Mouse (Mus musculus) limb, embryonic 10.5 days (tissue): ENCODE results near the gene Tcte1. TPM values are rescaled to one million over a fixed set of nuclear protein-coding genes. Genes with fewer than 3 reads are reported as not detected.
A peak's percentile ranks its signal among the peaks of the same experiment; 100 is the strongest.

Experiments used
- DNase-seq: peaks from one replicate; pipeline ENCODE4 v3.0.0-alpha.2; 2017; ENCODE audit warnings: low spot score
- H3K27ac ChIP-seq: fragments of 300-500 bp; sonication (generic); 2 replicates; pipeline ENCODE4 v1.5.1; 2016; ENCODE audit warnings: mild to moderate bottlenecking
- H3K27me3 ChIP-seq: fragments of 300-500 bp; sonication (generic); 2 replicates; pipeline ENCODE4 v1.6.1; 2016; ENCODE audit warnings: low read depth, mild to moderate bottlenecking; ENCODE audit not compliant: poor library complexity, severe bottlenecking
- H3K36me3 ChIP-seq: fragments of 300-500 bp; sonication (generic); 2 replicates; pipeline ENCODE4 v1.6.1; 2016; ENCODE audit warnings: mild to moderate bottlenecking, moderate library complexity
- H3K4me1 ChIP-seq: fragments of 300-500 bp; sonication (generic); 2 replicates; pipeline ENCODE4 v1.6.1; 2016
- H3K4me3 ChIP-seq: fragments of 300-500 bp; sonication (generic); 2 replicates; pipeline ENCODE4 v1.5.1; 2016; ENCODE audit warnings: mild to moderate bottlenecking, moderate library complexity
- H3K9me3 ChIP-seq: fragments of 300-500 bp; sonication (generic); replicated peaks from 2 replicates; pipeline ENCODE4 v1.6.1; 2016; ENCODE audit warnings: mild to moderate bottlenecking
- WGBS: fragments of 180-500 bp; shearing (Covaris S2); methylation state at CpG from one replicate; pipeline ENCODE4 v1.1.7; 2016; 5-methylcytosine and 5-hydroxymethylcytosine counted together
- polyA plus RNA-seq: library from polyadenylated mRNA; unstranded; fragments of >200 nt; fragmentation: Nextera tagmentation; extraction: Ambion mirVana; gene quantifications from 2 replicates; pipeline ENCODE4 v1.2.1, GENCODE M21; 2016

Tcte1 gene
- polyA plus RNA-seq, 1 experiment from 2014 or later: 1.5 TPM

DNA sequence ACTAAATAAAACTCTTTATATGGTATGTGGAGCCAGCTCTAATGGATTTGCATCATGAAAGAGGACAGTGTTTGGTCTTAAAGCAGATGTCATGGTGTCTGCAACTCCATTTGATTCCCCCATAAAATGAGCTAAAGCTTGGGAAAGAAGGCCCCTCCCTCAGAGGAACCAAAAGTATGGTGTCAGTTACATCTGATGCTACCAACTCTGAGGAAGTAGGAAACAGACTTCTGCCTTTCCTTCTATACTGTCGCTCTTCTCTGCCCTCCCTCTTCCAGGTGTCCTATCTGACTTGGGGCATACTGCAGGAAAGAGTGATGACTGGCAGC is 42.8 kb downstream of the Tcte1 start:
- no peak overlapping the region for H3K4me3 ChIP-seq
- H3K9me3 ChIP-seq: no peaks in the 10 kb centered on the region
- H3K36me3 ChIP-seq: peaks cover 60% of the 10 kb centered on the region
- H3K4me1 ChIP-seq: peaks cover 27% of the 10 kb centered on the region
- no peak overlapping the region for H3K27ac ChIP-seq
- no peak for DNase-seq
- H3K27me3 ChIP-seq: no peaks in the 10 kb centered on the region
- 82% methylated on average over 1 of the region's 1 CpGs for WGBS

- H3K4me3 ChIP-seq: peak overlapping the region; percentile 18; the same call in 1 of the 2 replicates
- peaks cover 66% of the 10 kb centered on the region for H3K36me3 ChIP-seq
- no peak overlapping the region for H3K27ac ChIP-seq
- WGBS: 74% methylated on average over 18 of the region's 18 CpGs
- H3K4me1 ChIP-seq: peaks cover 33% of the 10 kb centered on the region
- no peak for DNase-seq
- no peaks in the 10 kb centered on the region for H3K27me3 ChIP-seq
- H3K9me3 ChIP-seq: no peaks in the 10 kb centered on the region
Measured at GRCm38 (mm10) chr17:45566360-45567161, 43.3 kb downstream of the Tcte1 start.

DNA sequence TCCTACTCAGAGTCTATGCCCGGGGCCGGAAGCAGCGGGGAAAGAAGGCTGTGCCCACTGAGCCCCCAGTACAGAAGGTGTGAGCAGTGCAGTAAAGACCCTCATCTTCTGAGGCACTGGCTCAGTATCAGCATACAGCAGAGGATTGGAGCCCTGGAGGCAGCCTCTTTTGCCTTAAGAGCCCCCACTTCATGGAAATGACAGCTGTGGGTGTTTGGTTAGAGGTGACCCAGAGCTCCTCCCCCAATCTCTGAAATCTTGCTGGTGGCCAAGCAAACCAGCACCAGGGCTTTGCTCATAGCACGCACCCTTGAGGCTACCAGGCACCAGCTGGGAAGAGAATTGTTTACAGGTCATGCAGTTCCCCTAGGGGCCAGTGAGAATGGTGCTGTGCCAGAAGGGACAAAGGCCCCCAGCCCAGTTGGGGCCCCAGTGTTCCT is 43.9 kb downstream of the Tcte1 start:
- Histone ChIP-seq H3K27ac (no peak overlapping the region), H3K36me3 (peaks cover 72% of the 10 kb centered on the region), H3K27me3 (no peaks in the 10 kb centered on the region), H3K4me3 (peak overlapping the region; percentile 18; the same call in 1 of the 2 replicates), H3K9me3 (no peaks in the 10 kb centered on the region), H3K4me1 (peaks cover 37% of the 10 kb centered on the region)
- DNase-seq: no peak
- 25% methylated on average over 4 of the region's 4 CpGs for WGBS

DNA sequence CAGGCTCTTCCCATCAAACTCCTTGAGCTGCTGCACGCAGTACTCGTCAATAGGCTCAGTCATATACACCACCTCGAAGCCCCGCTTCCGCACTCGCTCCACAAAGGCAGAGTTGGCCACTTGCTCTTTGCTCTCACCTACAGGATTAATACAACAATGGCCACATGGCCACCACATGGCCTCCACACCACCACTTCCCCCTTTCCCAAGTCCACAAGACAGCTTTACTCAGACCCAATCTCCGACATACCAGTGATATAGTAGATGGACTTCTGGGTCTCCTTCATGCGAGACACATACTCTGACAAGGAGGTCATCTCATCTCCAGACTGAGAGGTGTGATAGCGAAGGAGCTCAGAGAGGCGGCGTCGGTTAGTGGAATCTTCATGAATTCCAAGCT is 45.8 kb downstream of the Tcte1 start:
- Histone ChIP-seq H3K9me3 (no peaks in the 10 kb centered on the region), H3K4me3 (no peak overlapping the region), H3K4me1 (peaks cover 38% of the 10 kb centered on the region), H3K36me3 (peaks cover 76% of the 10 kb centered on the region), H3K27ac (no peak overlapping the region), H3K27me3 (no peaks in the 10 kb centered on the region)
- no peak for DNase-seq
- WGBS: 88% methylated on average over 12 of the region's 12 CpGs

DNA sequence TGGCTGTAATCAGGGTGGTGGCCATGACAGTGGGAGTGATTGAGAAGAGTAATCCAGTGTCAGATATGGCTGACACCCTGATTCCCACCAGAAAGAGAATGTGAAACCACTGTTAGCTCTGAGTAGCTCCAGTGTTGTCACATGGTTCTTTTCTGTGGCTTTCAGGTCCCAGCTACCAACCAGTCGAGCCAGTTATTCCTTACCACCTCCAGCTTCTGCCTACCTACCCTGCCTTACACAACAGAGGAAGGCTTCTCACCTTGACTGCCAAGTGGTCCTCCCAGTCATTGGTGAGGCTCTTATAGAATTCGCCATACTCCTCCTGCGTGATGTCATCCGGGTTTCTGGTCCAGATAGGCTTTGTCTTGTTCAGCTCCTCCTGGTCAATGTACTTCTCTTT is 46.8 kb downstream of the Tcte1 start:
- H3K4me1 ChIP-seq: peaks cover 41% of the 10 kb centered on the region
- no peaks in the 10 kb centered on the region for H3K9me3 ChIP-seq
- H3K27me3 ChIP-seq: no peaks in the 10 kb centered on the region
- DNase-seq: no peak
- H3K27ac ChIP-seq: no peak overlapping the region
- 87% methylated on average over 4 of the region's 4 CpGs for WGBS
- H3K4me3 ChIP-seq: no peak overlapping the region
- peaks cover 76% of the 10 kb centered on the region for H3K36me3 ChIP-seq

- DNase-seq: peak; percentile 92
- under 1% methylated on average over 56 of the region's 57 CpGs for WGBS
- H3K36me3 ChIP-seq: peaks cover 52% of the 10 kb centered on the region
- H3K9me3 ChIP-seq: no peaks in the 10 kb centered on the region
- H3K4me3 ChIP-seq: peak overlapping the region; percentile 77
- no peaks in the 10 kb centered on the region for H3K27me3 ChIP-seq
- H3K27ac ChIP-seq: peak overlapping the region; percentile 97
- peaks cover 31% of the 10 kb centered on the region for H3K4me1 ChIP-seq
Measured at GRCm38 (mm10) chr17:45572103-45573086, 49.2 kb downstream of the Tcte1 start.

GRCm38 (mm10) chr17:45573087-45573779 is 50.0 kb downstream of the Tcte1 start, which contains the start of gene Hsp90ab1:
Gene Hsp90ab1, minus strand, starts transcription at chr17:45573271.
- H3K4me3 ChIP-seq: peak within 1 kb of the TSS; percentile 77
- peaks cover 31% of the 10 kb centered on the region for H3K4me1 ChIP-seq
- H3K27me3 ChIP-seq: no peaks in the 10 kb centered on the region
- WGBS: under 1% methylated on average over 41 of the region's 41 CpGs
- peak; percentile 100 for DNase-seq
- H3K36me3 ChIP-seq: peaks cover 44% of the 10 kb centered on the region
- peak within 1 kb of the TSS; percentile 97 for H3K27ac ChIP-seq
- H3K9me3 ChIP-seq: no peaks in the 10 kb centered on the region

DNA sequence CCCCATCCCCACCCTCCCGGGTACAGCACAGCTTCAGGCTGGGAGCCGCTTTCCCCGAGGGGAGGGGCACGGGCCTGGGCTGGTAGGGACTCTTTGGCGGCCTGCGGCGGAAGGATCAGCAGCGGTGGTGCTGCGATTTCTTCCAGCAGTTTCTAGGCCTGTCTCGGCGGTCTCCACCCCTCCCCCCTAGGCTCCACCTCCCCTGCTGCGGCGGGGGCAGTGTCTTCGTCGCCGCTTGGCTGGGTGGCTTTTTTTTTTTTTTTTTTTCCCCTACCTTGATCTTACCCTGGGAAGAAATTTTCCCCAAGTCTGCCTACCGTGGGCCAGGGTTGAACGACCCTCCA is 50.5 kb downstream of the Tcte1 start:
- Histone ChIP-seq H3K36me3 (peaks cover 38% of the 10 kb centered on the region), H3K27me3 (no peaks in the 10 kb centered on the region), H3K4me3 (peak overlapping the region; percentile 77), H3K9me3 (no peaks in the 10 kb centered on the region), H3K4me1 (peaks cover 31% of the 10 kb centered on the region), H3K27ac (peak overlapping the region; percentile 97)
- WGBS: under 1% methylated on average over 18 of the region's 18 CpGs
- DNase-seq: peak; percentile 98

DNA sequence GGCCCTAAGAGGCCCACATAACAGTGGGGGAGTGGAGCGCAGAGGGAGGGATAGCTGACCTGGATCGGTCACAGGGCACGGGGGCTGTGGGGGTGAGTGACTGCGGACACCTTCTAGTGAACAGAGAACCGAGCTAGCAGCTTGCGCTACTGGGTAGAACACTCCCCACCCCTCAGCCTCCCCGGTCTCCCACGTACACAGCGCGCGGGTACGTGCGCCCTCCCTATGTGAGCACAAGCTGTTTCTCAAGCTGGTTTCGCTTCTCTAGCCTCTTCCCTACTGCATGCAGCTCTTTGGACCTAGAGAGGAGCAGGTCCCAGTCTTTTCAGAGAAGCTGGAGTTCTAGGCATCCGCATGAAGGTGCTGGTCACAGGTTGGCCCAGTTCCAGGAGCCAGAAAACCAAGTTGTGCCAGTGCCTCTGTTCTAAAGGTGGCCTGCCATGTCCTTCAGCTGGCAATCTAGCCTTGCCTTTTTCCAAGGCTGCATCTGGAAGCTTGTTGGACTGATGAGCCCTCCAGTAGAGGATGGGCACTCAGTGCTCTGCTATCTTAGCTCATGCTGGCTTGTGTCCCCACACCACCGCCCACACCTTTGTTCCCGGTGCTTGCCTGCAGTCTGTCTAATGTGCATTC is 51.0 kb downstream of the Tcte1 start:
- Histone ChIP-seq H3K36me3 (peaks cover 33% of the 10 kb centered on the region), H3K27ac (peak overlapping the region; percentile 97), H3K27me3 (no peaks in the 10 kb centered on the region), H3K4me1 (peaks cover 31% of the 10 kb centered on the region), H3K9me3 (no peaks in the 10 kb centered on the region), H3K4me3 (peak overlapping the region; percentile 77)
- DNase-seq: peak; percentile 79
- 5% methylated on average over 17 of the region's 17 CpGs for WGBS

DNA sequence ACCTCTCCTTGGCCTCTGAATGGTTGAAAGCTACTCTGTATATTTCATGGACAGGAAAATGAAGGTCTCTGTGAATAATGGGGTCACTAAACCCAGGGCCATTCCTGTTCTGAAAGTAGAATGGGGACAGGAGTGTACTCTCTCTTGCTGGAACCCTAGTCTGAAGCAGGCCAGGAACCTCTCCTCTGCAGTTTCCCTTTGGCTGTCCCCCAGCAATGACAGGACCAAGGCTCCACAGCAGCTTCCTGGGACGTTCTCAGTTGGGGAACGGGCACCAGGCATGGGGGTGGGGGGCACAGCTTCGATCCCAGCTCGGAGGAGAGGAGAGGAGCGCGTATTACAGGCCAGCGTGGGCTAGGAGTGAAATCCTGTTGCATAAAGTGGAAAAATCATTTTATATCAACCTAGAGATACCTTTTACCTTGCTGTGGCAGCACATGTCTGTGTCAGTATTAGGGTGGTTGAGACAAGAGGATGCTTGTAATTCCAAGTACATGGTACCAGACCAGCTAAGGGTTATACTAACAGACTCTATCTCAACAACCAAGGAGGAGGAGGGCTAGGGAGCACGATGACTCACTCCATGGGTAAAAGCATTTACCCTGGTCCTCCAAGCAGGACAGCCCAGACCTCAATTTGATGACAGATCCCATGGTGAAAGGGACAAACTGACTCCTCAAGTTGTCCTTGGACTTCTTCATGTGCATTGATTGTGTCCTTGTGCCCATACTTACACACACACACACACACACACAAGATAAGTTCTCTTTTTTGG is 52.1 kb downstream of the Tcte1 start:
- no peak overlapping the region for H3K4me3 ChIP-seq
- no peaks in the 10 kb centered on the region for H3K9me3 ChIP-seq

GRCm38 (mm10) chr17:45578242-45578641 is 55.0 kb downstream of the Tcte1 start:
- H3K27ac ChIP-seq: no peak overlapping the region
- DNase-seq: no peak
- no peaks in the 10 kb centered on the region for H3K9me3 ChIP-seq
- peaks cover 21% of the 10 kb centered on the region for H3K4me1 ChIP-seq
- no peaks in the 10 kb centered on the region for H3K27me3 ChIP-seq
- H3K4me3 ChIP-seq: no peak overlapping the region
- no peaks in the 10 kb centered on the region for H3K36me3 ChIP-seq
- WGBS: 78% methylated on average over 5 of the region's 5 CpGs

More for the DNA sequence above, 52.1 kb downstream of the Tcte1 start:
- Histone ChIP-seq H3K36me3 (peaks cover 23% of the 10 kb centered on the region), H3K4me1 (peaks cover 32% of the 10 kb centered on the region), H3K27ac (peak overlapping the region; percentile 97), H3K27me3 (no peaks in the 10 kb centered on the region)
- 91% methylated on average over 8 of the region's 8 CpGs for WGBS
- DNase-seq: no peak
